Mouse (Mus musculus) heart, postnatal 36 days (tissue): Measurements from ENCODE around the gene Sgsm3. TPM values are rescaled to one million over a fixed set of nuclear protein-coding genes. Genes with fewer than 3 reads are reported as not detected.
A peak's percentile ranks its signal among the peaks of the same experiment; 100 is the strongest.

Experiments
- DNase-seq, 2 experiments: peaks; one replicate each; pipeline ENCODE4 v3.0.0; 2021 to 2022
- intact Hi-C: fragments of 180-260 bp; cut with DNase I; formaldehyde crosslinking; loops from one replicate; pipeline ENCODE4 v1.15.1; 2025
- total RNA-seq, 2 experiments: library from RNA; stranded (reverse); gene quantifications; 2 replicates each; pipeline ENCODE4 v1.2.3; 2021

Gene Sgsm3
- total RNA-seq, 2 experiments from 2014 or later: 10.7 to 11.2 TPM

GRCm38 (mm10) chr15:81021377-81021776 is 43.8 kb downstream of the Sgsm3 start:
- intact Hi-C loops: no loop called here
- DNase-seq: no peak

GRCm38 (mm10) chr15:81022437-81022836 is 44.9 kb downstream of the Sgsm3 start:
- no peak for DNase-seq
- intact Hi-C loops: no loop called here

GRCm38 (mm10) chr15:81023842-81024241 is 46.3 kb downstream of the Sgsm3 start:
- intact Hi-C loops: no loop called here
- no peak for DNase-seq

- DNase-seq: no peak
- intact Hi-C loops: loop anchor here (1.0 to 2.0 kb wide), 3 partner anchors 22 to 172 kb away; no protein-coding TSS in a partner anchor
These were observed 49.3 kb downstream of the Sgsm3 start for GRCm38 (mm10) chr15:81026901-81027300.

GRCm38 (mm10) chr15:81027378-81028173 is 50.0 kb downstream of the Sgsm3 start:
- peak; percentile 86 to 91 for DNase-seq
- intact Hi-C loops: loop anchor here (1.0 to 2.0 kb wide), 3 partner anchors 22 to 172 kb away; no protein-coding TSS in a partner anchor

GRCm38 (mm10) chr15:81030891-81031425 is 53.4 kb downstream of the Sgsm3 start:
- intact Hi-C loops: no loop called here
- peak in 1 of 2 experiments; percentile 41 for DNase-seq

GRCm38 (mm10) chr15:81031611-81032010 is 54.0 kb downstream of the Sgsm3 start:
- intact Hi-C loops: no loop called here
- DNase-seq: peak in 1 of 2 experiments; percentile 35

GRCm38 (mm10) chr15:81032941-81033629 is 55.5 kb downstream of the Sgsm3 start:
- intact Hi-C loops: no loop called here
- no peak for DNase-seq

- intact Hi-C loops: no loop called here
- DNase-seq: no peak
These were observed 56.6 kb downstream of the Sgsm3 start for GRCm38 (mm10) chr15:81034119-81034518.

- intact Hi-C loops: no loop called here
- DNase-seq: peak in 1 of 2 experiments; percentile 29
These were observed 58.0 kb downstream of the Sgsm3 start for GRCm38 (mm10) chr15:81035417-81036162.

GRCm38 (mm10) chr15:81038419-81038818 is 60.9 kb downstream of the Sgsm3 start:
- intact Hi-C loops: no loop called here
- no peak for DNase-seq

- intact Hi-C loops: no loop called here
- no peak for DNase-seq
These were observed 64.2 kb downstream of the Sgsm3 start for GRCm38 (mm10) chr15:81041767-81042166.

- no peak for DNase-seq
- intact Hi-C loops: no loop called here
These were observed 64.8 kb downstream of the Sgsm3 start for GRCm38 (mm10) chr15:81042276-81042931.

- intact Hi-C loops: no loop called here
- no peak for DNase-seq
These were observed 66.9 kb downstream of the Sgsm3 start for GRCm38 (mm10) chr15:81044446-81044845.

- no peak for DNase-seq
- intact Hi-C loops: loop anchor here (5.0 kb wide), 1 partner anchor 338 kb away; no protein-coding TSS in a partner anchor
These were observed 67.8 kb downstream of the Sgsm3 start for GRCm38 (mm10) chr15:81045336-81045735.

- DNase-seq: no peak
- intact Hi-C loops: loop anchor here (5.0 kb wide), 1 partner anchor 339 kb away; no protein-coding TSS in a partner anchor
These were observed 68.5 kb downstream of the Sgsm3 start for GRCm38 (mm10) chr15:81046061-81046460.

GRCm38 (mm10) chr15:81047497-81047896 is 69.9 kb downstream of the Sgsm3 start:
- intact Hi-C loops: loop anchor here (5.0 kb wide), 1 partner anchor 340 kb away; no protein-coding TSS in a partner anchor
- no peak for DNase-seq

GRCm38 (mm10) chr15:81049401-81050053 is 72.0 kb downstream of the Sgsm3 start:
- no peak for DNase-seq
- intact Hi-C loops: loop anchor here (1.0 to 5.0 kb wide), 2 partner anchors 22 to 342 kb away; no protein-coding TSS in a partner anchor

- intact Hi-C loops: no loop called here
- DNase-seq: no peak
These were observed 72.9 kb downstream of the Sgsm3 start for GRCm38 (mm10) chr15:81050488-81050887.
